Mouse (Mus musculus): Measurements from ENCODE around the gene Pknox1.

DNA sequence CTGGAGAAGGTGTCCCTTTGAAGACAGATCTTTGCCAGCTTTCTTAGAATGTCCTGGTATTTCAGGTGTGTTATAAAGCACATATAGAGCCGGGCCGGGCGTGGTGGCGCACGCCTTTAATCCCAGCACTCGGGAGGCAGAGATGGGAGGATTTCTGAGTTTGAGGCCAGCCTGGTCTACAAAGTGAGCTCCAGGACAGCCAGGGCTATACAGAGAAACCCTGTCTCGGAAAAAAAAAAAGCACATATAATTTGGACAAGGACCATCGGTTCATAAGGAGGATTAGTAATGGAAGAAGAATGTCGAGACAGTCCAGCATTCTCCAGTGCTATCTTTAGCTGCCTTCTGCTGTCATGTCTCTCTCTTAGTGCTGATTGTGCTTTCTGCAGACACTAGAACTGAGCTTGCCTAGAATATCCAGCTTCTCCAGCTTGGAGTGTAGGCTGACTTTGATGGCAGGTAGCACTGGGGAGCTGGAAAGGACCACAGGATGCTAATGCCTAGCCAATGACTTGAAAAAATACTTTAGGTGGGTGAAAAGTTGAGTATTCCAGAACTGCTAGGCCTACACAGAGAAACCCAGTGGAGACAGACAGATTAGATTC is 5.9 kb downstream of the Pknox1 start:
- no peak for TF ChIP-seq CTCF (IDR thresholded peaks at IDR 0.05; ENCODE audit: low read depth, low read length)
- no peak for TF ChIP-seq GATA1 (IDR thresholded peaks at IDR 0.05; ENCODE audit: borderline replicate concordance, low read length)
- TF ChIP-seq GATA2 (IDR thresholded peaks at IDR 0.05; ENCODE audit: borderline replicate concordance, low read depth, low read length), result no peak
- TF ChIP-seq POLR2AphosphoS5 (IDR thresholded peaks at IDR 0.05; ENCODE audit: insufficient replicate concordance, low read depth, low read length), result no peak

Measured in G1E (cell line).